Mouse (Mus musculus) megakaryocyte, embryonic 14.5 days (primary cell): ENCODE measurements around the gene Zc3h12a.

ENCODE experiments used
- FLI1 ChIP-seq: IDR thresholded peaks from 2 replicates; pipeline ENCODE4 v1.6.1; 2012; ENCODE audit warnings: low read length, inconsistent platforms, mixed read lengths
- GATA1 ChIP-seq: IDR thresholded peaks from 3 replicates; pipeline ENCODE4 v1.6.1; 2012; ENCODE audit warnings: mixed read lengths, low read length, inconsistent platforms, borderline replicate concordance

DNA sequence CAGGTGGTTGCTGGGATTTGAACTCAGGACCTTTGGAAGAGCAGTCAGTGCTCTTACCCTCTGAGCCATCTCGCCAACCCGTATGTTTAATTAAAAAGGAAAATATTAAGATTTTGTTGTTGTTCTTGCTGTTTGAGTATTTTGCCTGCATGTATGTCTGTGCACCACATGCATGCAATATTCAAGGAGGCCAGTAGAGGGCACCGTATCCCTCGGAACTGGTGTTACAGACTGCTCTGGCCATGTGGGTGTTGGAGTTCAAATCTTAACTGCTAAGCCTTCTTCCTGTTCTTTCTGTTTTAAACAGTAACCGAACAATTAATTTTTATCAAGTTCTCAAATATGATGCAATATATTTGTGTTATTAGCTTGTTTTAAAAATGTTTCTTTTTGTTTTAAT is 4.8 kb upstream of the Zc3h12a start:
- TF ChIP-seq FLI1: no peak
- no peak for TF ChIP-seq GATA1
